Mouse (Mus musculus) forelimb bud, embryonic 11.5 days (tissue): ENCODE measurements around the gene Mtmr12.
"Not testable (repeated sequence)": the region's sequence is repeated elsewhere in the genome, so short reads cannot be mapped to it uniquely, and the experiment has no call there.

Source experiments
- DNase-seq: peaks from one replicate; pipeline ENCODE4 v3.0.0-alpha.2; 2012; ENCODE audit warnings: low read depth, low spot score

Gene Mtmr12

DNA sequence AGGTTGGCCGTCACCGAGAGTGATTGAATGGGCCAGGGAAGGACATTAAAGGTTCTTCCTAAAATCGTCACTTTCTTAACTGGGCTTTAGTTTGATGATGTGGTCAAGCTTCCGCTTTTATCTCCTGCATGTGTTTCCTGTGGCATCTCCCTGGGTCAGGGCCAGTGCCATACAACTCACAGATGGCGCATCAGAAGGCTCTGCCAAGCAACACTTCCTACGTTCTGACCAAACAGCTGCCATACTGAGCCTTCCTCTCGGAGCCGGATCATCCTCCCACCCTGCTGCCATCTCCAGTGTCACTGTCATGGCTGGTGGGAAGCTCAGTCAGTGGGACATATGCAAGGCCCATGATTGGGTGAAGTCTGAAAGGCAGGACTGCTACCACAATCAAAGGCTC lies 6.7 kb downstream of the Mtmr12 start:
- no peak for DNase-seq

GRCm38 (mm10) chr15:12212266-12212665 lies 7.4 kb downstream of the Mtmr12 start:
- DNase-seq, result no peak

GRCm38 (mm10) chr15:12214531-12215414 lies 9.9 kb downstream of the Mtmr12 start:
- DNase-seq, result no peak

DNA sequence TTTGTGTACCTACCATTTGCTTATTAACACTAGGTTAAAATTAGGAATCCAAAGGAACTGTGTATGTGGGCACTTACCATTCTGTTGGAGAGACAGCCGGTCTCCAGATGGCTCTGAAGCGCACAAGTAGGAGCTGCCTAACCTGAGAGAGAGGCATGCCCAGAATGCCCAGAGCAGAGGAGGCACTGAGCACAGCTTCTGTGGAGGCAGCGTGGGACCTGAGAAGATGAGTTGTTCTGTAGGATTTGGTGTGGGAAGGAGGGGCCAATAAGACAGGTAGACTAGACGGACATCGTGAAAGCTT lies 10.5 kb downstream of the Mtmr12 start:
- no peak for DNase-seq

- no peak for DNase-seq
Observed at GRCm38 (mm10) chr15:12216119-12216518, 11.3 kb downstream of the Mtmr12 start.

- no peak for DNase-seq
Observed at GRCm38 (mm10) chr15:12216798-12217197, 12.0 kb downstream of the Mtmr12 start.

GRCm38 (mm10) chr15:12217332-12217731 lies 12.5 kb downstream of the Mtmr12 start:
- not testable (repeated sequence) for DNase-seq

- no peak for DNase-seq
Observed at GRCm38 (mm10) chr15:12217849-12218248, 13.0 kb downstream of the Mtmr12 start.

GRCm38 (mm10) chr15:12218583-12219382 lies 14.0 kb downstream of the Mtmr12 start:
- DNase-seq, result no peak

DNA sequence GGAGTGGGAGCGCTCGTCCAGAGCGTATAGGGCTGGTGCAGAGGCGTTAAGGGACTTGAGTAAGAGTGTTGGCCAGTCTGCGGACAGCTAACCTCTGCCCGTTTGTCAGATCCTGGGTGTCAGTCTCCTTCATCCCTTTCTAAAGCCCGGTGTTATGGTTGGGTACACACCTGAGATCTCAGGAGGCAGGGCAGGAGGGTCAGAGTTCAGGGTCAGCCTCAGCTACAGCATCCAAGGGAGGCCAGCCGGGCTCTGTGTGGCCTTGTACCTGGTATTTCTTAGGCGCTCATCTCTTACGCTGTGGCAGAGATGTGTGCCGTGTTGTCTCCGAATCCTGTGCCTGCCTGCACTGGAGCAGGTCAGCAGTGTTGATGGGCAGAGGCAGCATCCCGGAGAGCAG lies 16.3 kb downstream of the Mtmr12 start:
- no peak for DNase-seq

- DNase-seq, result no peak
Observed at GRCm38 (mm10) chr15:12222564-12223302, 17.9 kb downstream of the Mtmr12 start.

- DNase-seq, result no peak
Observed at GRCm38 (mm10) chr15:12223393-12223792, 18.6 kb downstream of the Mtmr12 start.

GRCm38 (mm10) chr15:12224239-12224638 lies 19.4 kb downstream of the Mtmr12 start:
- DNase-seq, result no peak

GRCm38 (mm10) chr15:12225062-12225461 lies 20.2 kb downstream of the Mtmr12 start:
- no peak for DNase-seq

- no peak for DNase-seq
Observed at GRCm38 (mm10) chr15:12226908-12227307, 22.1 kb downstream of the Mtmr12 start.

GRCm38 (mm10) chr15:12227355-12227754 lies 22.5 kb downstream of the Mtmr12 start:
- no peak for DNase-seq

DNA sequence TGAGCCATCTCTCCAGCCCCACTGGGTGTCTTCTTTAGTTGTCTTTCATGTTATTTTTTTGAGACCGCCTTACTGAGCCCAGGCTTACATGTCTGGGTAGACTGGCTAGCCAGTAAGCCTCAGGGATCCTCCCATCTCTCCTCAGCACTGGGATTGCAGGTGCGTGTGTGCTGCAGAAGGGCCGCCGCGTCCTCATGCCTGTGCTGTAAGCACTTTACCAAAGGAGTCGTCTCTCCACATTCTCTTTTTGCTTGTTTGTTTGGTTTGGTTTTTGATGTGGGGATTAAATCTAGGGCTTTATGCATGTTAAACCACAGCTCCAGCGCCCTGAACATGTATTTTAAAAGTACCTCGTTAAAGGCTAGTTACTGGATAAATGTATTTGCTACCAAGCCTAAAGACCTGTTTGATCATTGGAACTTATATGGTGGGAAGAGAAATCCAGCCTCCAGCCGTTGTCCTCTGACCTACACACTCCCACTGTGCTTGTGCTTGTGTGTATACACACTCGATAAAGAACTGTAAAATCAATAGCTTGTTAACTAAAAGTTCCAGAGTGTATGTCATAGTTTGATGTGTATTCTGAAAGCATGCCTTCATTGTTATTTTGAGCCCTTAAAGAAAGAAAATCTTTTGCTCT lies 24.9 kb downstream of the Mtmr12 start:
- no peak for DNase-seq

DNA sequence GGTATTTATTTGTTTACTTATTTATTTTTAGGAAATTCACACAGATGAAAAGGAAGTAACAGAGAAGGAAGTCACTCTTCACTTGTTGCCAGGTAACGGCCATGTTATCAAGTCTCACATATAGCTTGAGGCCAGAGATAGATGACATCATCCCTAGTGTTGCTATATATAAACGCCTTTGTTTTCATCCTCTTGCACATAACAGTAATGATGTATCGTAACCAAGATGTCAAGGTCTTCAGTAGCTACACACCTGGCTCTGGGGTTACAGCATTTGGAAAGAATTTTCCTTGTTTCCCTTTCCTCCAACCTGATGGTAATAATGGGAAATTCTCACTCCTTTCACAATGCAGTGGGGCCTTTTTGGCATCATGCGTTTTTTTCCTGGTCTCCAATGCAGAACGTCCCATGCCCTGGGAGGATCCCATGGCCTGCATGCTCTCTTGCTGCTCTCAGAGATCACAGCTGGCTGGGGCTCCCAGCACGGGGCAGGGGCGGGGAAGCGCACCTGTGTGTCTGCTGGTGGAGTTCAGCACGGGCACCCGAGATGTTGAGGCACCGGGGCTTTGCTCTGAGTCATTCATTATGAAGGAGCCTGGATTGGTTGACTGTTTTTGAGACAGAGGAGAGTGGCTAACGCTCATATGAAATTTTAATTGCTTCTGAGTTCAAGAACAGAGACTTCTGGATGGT lies 25.6 kb downstream of the Mtmr12 start:
- no peak for DNase-seq

DNA sequence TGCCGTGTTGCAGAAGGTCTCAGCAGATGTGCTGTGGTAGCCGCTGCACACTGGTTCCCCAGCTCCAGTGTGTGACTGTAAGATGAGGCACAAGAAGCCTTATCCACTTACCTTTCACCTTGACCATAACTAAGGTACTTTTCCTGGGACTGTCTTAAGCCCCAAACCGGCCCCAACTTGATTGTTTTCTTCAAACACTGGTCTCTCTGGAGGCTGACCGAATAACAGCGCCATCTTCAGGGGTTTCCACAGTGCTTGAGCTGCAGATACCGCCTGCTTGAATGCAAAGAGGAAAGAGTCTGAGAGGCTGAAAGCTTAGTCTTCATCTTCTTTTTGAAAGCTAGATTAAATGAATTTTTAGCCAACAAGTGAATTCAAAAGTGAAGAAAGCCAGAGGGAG lies 26.6 kb downstream of the Mtmr12 start:
- DNase-seq, result no peak

DNA sequence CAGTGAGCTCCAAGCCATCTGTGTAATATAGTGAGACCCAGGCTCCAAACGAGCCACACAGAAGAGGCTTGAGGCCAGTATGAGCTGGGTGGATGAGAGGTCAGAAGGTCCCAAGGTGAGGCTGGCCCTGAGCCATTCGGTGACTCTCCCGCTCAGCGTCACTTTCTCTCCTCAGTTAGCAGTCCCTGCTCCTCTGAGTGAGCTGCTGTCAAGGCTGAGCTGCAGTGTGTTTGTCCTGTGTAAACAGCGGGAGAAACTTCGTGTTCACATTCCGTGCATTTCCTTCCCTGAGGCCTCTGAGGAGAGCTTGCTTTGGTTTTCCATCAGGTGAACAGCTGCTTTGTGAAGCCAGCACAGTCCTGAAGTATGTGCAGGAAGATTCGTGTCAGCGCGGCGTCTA lies 27.6 kb downstream of the Mtmr12 start:
- DNase-seq, result no peak

GRCm38 (mm10) chr15:12233021-12233420 lies 28.2 kb downstream of the Mtmr12 start:
- no peak for DNase-seq
